Mouse (Mus musculus): ENCODE results near the gene Bace2.
A peak's percentile ranks its signal among the peaks of the same experiment; 100 is the strongest.

Gene Bace2

GRCm38 (mm10) chr16:97401741-97402140 lies 45.2 kb downstream of the Bace2 start:
- no peak for DNase-seq (ENCODE audit: low spot score in 2 of 2)

GRCm38 (mm10) chr16:97402213-97402785 lies 45.8 kb downstream of the Bace2 start:
- DNase-seq (ENCODE audit: low spot score in 2 of 2), result no peak

GRCm38 (mm10) chr16:97405476-97406012 lies 49.0 kb downstream of the Bace2 start:
- DNase-seq (ENCODE audit: low spot score in 2 of 2), result no peak

GRCm38 (mm10) chr16:97417896-97418542 lies 61.5 kb downstream of the Bace2 start:
- peak; percentile 17 to 48 for DNase-seq (ENCODE audit: low spot score in 2 of 2)

GRCm38 (mm10) chr16:97418749-97419453 lies 62.4 kb downstream of the Bace2 start:
- DNase-seq (ENCODE audit: low spot score in 2 of 2), result peak in 1 of 2 experiments; percentile 19

GRCm38 (mm10) chr16:97421671-97422070 lies 65.1 kb downstream of the Bace2 start:
- DNase-seq (ENCODE audit: low spot score in 2 of 2), result no peak

GRCm38 (mm10) chr16:97423627-97424026 lies 67.1 kb downstream of the Bace2 start:
- no peak for DNase-seq (ENCODE audit: low spot score in 2 of 2)

- DNase-seq (ENCODE audit: low spot score in 2 of 2), result no peak
Measured at GRCm38 (mm10) chr16:97428026-97428425, 71.5 kb downstream of the Bace2 start.

- DNase-seq (ENCODE audit: low spot score in 2 of 2), result peak in 1 of 2 experiments; percentile 14
Measured at GRCm38 (mm10) chr16:97430091-97430490, 73.5 kb downstream of the Bace2 start.

GRCm38 (mm10) chr16:97431328-97431727 lies 74.8 kb downstream of the Bace2 start:
- peak; percentile 19 to 22 for DNase-seq (ENCODE audit: low spot score in 2 of 2)

GRCm38 (mm10) chr16:97434206-97434605 lies 77.7 kb downstream of the Bace2 start:
- DNase-seq (ENCODE audit: low spot score in 2 of 2), result no peak

- no peak for DNase-seq (ENCODE audit: low spot score in 2 of 2)
Measured at GRCm38 (mm10) chr16:97437448-97438056, 81.0 kb downstream of the Bace2 start.

- DNase-seq (ENCODE audit: low spot score in 2 of 2), result no peak
Measured at GRCm38 (mm10) chr16:97438191-97438590, 81.6 kb downstream of the Bace2 start.

- peak in 1 of 2 experiments; percentile 21 for DNase-seq (ENCODE audit: low spot score in 2 of 2)
Measured at GRCm38 (mm10) chr16:97441967-97442366, 85.4 kb downstream of the Bace2 start.

- DNase-seq (ENCODE audit: low spot score in 2 of 2), result no peak
Measured at GRCm38 (mm10) chr16:97443670-97444263, 87.2 kb downstream of the Bace2 start.

GRCm38 (mm10) chr16:97447386-97447785 lies 90.8 kb downstream of the Bace2 start:
- DNase-seq (ENCODE audit: low spot score in 2 of 2), result no peak

- DNase-seq (ENCODE audit: low spot score in 2 of 2), result no peak
Measured at GRCm38 (mm10) chr16:97459831-97460230, 103.3 kb downstream of the Bace2 start.

GRCm38 (mm10) chr16:97461271-97461670 lies 104.7 kb downstream of the Bace2 start:
- no peak for DNase-seq (ENCODE audit: low spot score in 2 of 2)

GRCm38 (mm10) chr16:97462481-97463181 lies 106.1 kb downstream of the Bace2 start, which contains the start of gene Mx1:
Gene Mx1, minus strand, starts transcription at chr16:97462907.
- no peak for DNase-seq (ENCODE audit: low spot score in 2 of 2)

- DNase-seq (ENCODE audit: low spot score in 2 of 2), result no peak
Measured at GRCm38 (mm10) chr16:97466182-97466957, 109.8 kb downstream of the Bace2 start.

Measured in frontal cortex, postnatal 10 days (tissue).